In the genomic region with DNA sequence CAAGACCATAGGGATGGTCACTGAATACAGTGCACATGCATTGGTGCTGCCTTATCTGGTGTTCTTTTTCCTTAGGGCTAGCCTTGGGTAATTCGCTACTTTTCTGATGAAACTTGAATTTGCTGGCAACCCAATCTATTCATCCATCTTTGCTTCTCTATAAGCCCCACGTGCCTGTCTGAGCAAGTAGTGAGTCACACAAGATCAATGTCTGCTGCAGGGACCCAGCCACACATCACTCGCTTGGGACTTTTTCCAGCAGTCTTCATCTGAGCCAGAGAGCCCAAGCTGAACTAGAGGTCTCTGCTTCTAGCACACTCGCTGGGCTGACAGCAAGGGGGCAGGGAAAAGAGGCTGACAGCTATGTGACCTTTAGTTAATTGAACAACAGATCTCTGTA, we compare ENCODE assay signal across 18 mouse cellular contexts.
DNase-seq lines count a peak whose midpoint lies in the region; TF ChIP-seq lines count a peak whose summit lies in the region.
"Had no signal": no experiment of that assay in that cellular context is flagged by ENCODE, and none has a peak within 500 bp of the region (broad histone marks: within the 10 kb centered on the region; RNA-seq: fewer than 3 reads in every experiment).

No protein-coding gene starts in this region.

- DNase-seq in adrenal gland, adult 2 months = peak; percentile 33
- no peak for DNase-seq in adrenal gland, postnatal 25 days
- peak; percentile 6 to 18 for DNase-seq in adrenal gland, postnatal 36 days
- DNase-seq in embryo, embryonic 11 days = no peak
- no peak for DNase-seq in cerebellum, postnatal 10 days
- DNase-seq in kidney, postnatal 25 days = no peak
- DNase-seq: cerebellum, adult 11-12 months; cerebellum, adult 9-10 months; cerebellum, postnatal 36 days; gastrocnemius, postnatal 36 days; heart, adult 18-20 months; heart, postnatal 14 days; kidney, adult 18-20 months had no signal

- H3ac ChIP-seq in C2C12 (ENCODE audit: control insufficient read depth, insufficient read length, low read depth) = no peak overlapping the region

- no peaks in the 10 kb centered on the region for H3K79me3 ChIP-seq in C2C12 (ENCODE audit: low read depth)

- no peaks in the 10 kb centered on the region for H3K27me3 ChIP-seq in C2C12 (ENCODE audit: control insufficient read depth, insufficient read depth, insufficient read length)
- H3K27me3 ChIP-seq: heart, embryonic 15.5 days; hindbrain, embryonic 13.5 days had no signal

- no peaks in the 10 kb centered on the region for H3K36me3 ChIP-seq in C2C12 (ENCODE audit: control insufficient read depth, insufficient read depth)
- H3K36me3 ChIP-seq: embryonic facial prominence, embryonic 10.5 days; forebrain, embryonic 10.5 days; heart, embryonic 15.5 days; hindbrain, embryonic 13.5 days had no signal

- TF ChIP-seq CTCF in C2C12 (IDR thresholded peaks at IDR 0.05; ENCODE audit: control insufficient read depth, insufficient read depth, insufficient read length) = no peak

- no peaks in the 10 kb centered on the region for H3K79me2 ChIP-seq in C2C12 (ENCODE audit: control insufficient read depth, insufficient read depth)

- H3K4me3 ChIP-seq in C2C12 (ENCODE audit: insufficient read depth, poor library complexity, severe bottlenecking) = no peak overlapping the region
- H3K4me3 ChIP-seq: embryonic facial prominence, embryonic 10.5 days; forebrain, embryonic 10.5 days; heart, embryonic 15.5 days; hindbrain, embryonic 13.5 days had no signal

TF ChIP-seq in C2C12, 6 proteins besides CTCF, POLR2A, EP300 and RAD21:
- no peak for TF ChIP-seq MAX (IDR thresholded peaks at IDR 0.05)
- TF ChIP-seq USF1 (IDR thresholded peaks at IDR 0.05; ENCODE audit: low read depth) = peak; percentile 76
- TF ChIP-seq MYOG (IDR thresholded peaks at IDR 0.05; ENCODE audit: control insufficient read depth, extremely low read depth, insufficient read length) = no peak
- TF ChIP-seq FOSL1 (IDR thresholded peaks at IDR 0.05; ENCODE audit: insufficient read depth, low read length, poor library complexity, severe bottlenecking) = no peak
- TF ChIP-seq MYOD1 (IDR thresholded peaks at IDR 0.05; ENCODE audit: control insufficient read depth, insufficient read length, low read depth) = no peak
- TF ChIP-seq CEBPB (IDR thresholded peaks at IDR 0.05; ENCODE audit: low read depth) = no peak

Comparison
In these comparisons a context has a peak if more than half of its experiments do, and no peak if none do; other contexts are left out.
1. DNase-seq: peak in adrenal gland, adult 2 months (single experiment) and adrenal gland, postnatal 36 days (2 of 2); none in adrenal gland, postnatal 25 days (single experiment), embryo, embryonic 11 days (single experiment), cerebellum, postnatal 10 days (0 of 2) and kidney, postnatal 25 days (0 of 2).